Mouse (Mus musculus) embryonic facial prominence, embryonic 12.5 days (tissue): Measurements from ENCODE around the gene Pcbp3. TPM values are rescaled to one million over a fixed set of nuclear protein-coding genes. Genes with fewer than 3 reads are reported as not detected.

Experiments
- ATAC-seq: fragments of 200-750 bp; cut with Nextera tagmentation; 2 replicates; pipeline ENCODE4 v1.8.0; 2017; ENCODE audit not compliant: insufficient number of reproducible peaks, insufficient read depth, low FRiP score, low TSS enrichment
- H3K27ac ChIP-seq: fragments of 300-500 bp; sonication (generic); 2 replicates; pipeline ENCODE4 v1.5.1; 2016; ENCODE audit warnings: mild to moderate bottlenecking
- H3K27me3 ChIP-seq: fragments of 300-500 bp; sonication (generic); 2 replicates; pipeline ENCODE4 v1.6.1; 2016; ENCODE audit warnings: mild to moderate bottlenecking, moderate library complexity
- H3K36me3 ChIP-seq: fragments of 300-500 bp; sonication (generic); 2 replicates; pipeline ENCODE4 v1.6.1; 2016; ENCODE audit warnings: mild to moderate bottlenecking
- H3K4me1 ChIP-seq: fragments of 300-500 bp; sonication (generic); 2 replicates; pipeline ENCODE4 v1.6.1; 2016
- H3K4me2 ChIP-seq: fragments of 300-500 bp; sonication (generic); replicated peaks from 2 replicates; pipeline ENCODE4 v1.6.1; 2016; ENCODE audit warnings: mild to moderate bottlenecking, moderate library complexity
- H3K4me3 ChIP-seq: fragments of 300-500 bp; sonication (generic); 2 replicates; pipeline ENCODE4 v1.5.1; 2016; ENCODE audit warnings: mild to moderate bottlenecking
- H3K9ac ChIP-seq: fragments of 300-500 bp; sonication (generic); 2 replicates; pipeline ENCODE4 v1.6.1; 2016; ENCODE audit warnings: mild to moderate bottlenecking, moderate library complexity
- H3K9me3 ChIP-seq: fragments of 300-500 bp; sonication (generic); 2 replicates; pipeline ENCODE4 v1.6.1; 2016; ENCODE audit warnings: mild to moderate bottlenecking, moderate library complexity
- WGBS: fragments of 180-500 bp; shearing (Covaris S2); methylation state at CpG from one replicate; pipeline ENCODE4 v1.1.7; 2016; 5-methylcytosine and 5-hydroxymethylcytosine counted together
- polyA plus RNA-seq: library from polyadenylated mRNA; unstranded; fragments of >200 nt; fragmentation: Nextera tagmentation; extraction: Ambion mirVana; gene quantifications from 2 replicates; pipeline ENCODE4 v1.2.1, GENCODE M21; 2016

The Pcbp3 gene
- polyA plus RNA-seq, 1 experiment from 2014 or later = 52.5 TPM

GRCm38 (mm10) chr10:76816436-76816835, 145.3 kb downstream of the Pcbp3 start:
- H3K9me3 ChIP-seq = no peaks in the 10 kb centered on the region
- no peaks in the 10 kb centered on the region for H3K36me3 ChIP-seq
- peaks cover 6% of the 10 kb centered on the region for H3K4me1 ChIP-seq
- H3K4me2 ChIP-seq = no peak overlapping the region
- no peak overlapping the region for H3K9ac ChIP-seq
- no peaks in the 10 kb centered on the region for H3K27me3 ChIP-seq
- peak; percentile 52; the same call in 1 of the 2 replicates for ATAC-seq
- 24% methylated on average over 7 of the region's 7 CpGs for WGBS
- no peak overlapping the region for H3K4me3 ChIP-seq
- H3K27ac ChIP-seq = no peak overlapping the region

- 62% methylated on average over 4 of the region's 4 CpGs for WGBS
- H3K4me2 ChIP-seq = no peak overlapping the region
- no peak for ATAC-seq
- H3K4me3 ChIP-seq = no peak overlapping the region
- no peaks in the 10 kb centered on the region for H3K9me3 ChIP-seq
- H3K9ac ChIP-seq = no peak overlapping the region
- no peaks in the 10 kb centered on the region for H3K36me3 ChIP-seq
- H3K27ac ChIP-seq = no peak overlapping the region
- H3K27me3 ChIP-seq = no peaks in the 10 kb centered on the region
- H3K4me1 ChIP-seq = peaks cover 6% of the 10 kb centered on the region
These were observed 146.2 kb downstream of the Pcbp3 start for GRCm38 (mm10) chr10:76815481-76815880.

GRCm38 (mm10) chr10:76814811-76815210, 146.9 kb downstream of the Pcbp3 start:
- no peak for ATAC-seq
- H3K27ac ChIP-seq = no peak overlapping the region
- 88% methylated on average over 8 of the region's 8 CpGs for WGBS

GRCm38 (mm10) chr10:76809916-76810660, 151.6 kb downstream of the Pcbp3 start:
- WGBS = 79% methylated on average over 7 of the region's 7 CpGs
- Histone ChIP-seq H3K9me3 (no peaks in the 10 kb centered on the region), H3K36me3 (no peaks in the 10 kb centered on the region), H3K9ac (no peak overlapping the region), H3K4me3 (no peak overlapping the region), H3K27ac (no peak overlapping the region), H3K27me3 (no peaks in the 10 kb centered on the region), H3K4me1 (no peaks in the 10 kb centered on the region), H3K4me2 (no peak overlapping the region)
- peak; percentile 41; the same call in 1 of the 2 replicates for ATAC-seq

More at GRCm38 (mm10) chr10:76814811-76815210, 146.9 kb downstream of the Pcbp3 start:
- H3K27me3 ChIP-seq = no peaks in the 10 kb centered on the region
- H3K36me3 ChIP-seq = no peaks in the 10 kb centered on the region
- no peak overlapping the region for H3K4me2 ChIP-seq
- no peak overlapping the region for H3K9ac ChIP-seq
- H3K4me1 ChIP-seq = peaks cover 6% of the 10 kb centered on the region
- H3K4me3 ChIP-seq = no peak overlapping the region
- no peaks in the 10 kb centered on the region for H3K9me3 ChIP-seq

GRCm38 (mm10) chr10:76809439-76809838, 152.2 kb downstream of the Pcbp3 start:
- 90% methylated on average over 11 of the region's 11 CpGs for WGBS
- no peaks in the 10 kb centered on the region for H3K36me3 ChIP-seq
- H3K4me3 ChIP-seq = no peak overlapping the region
- no peak for ATAC-seq
- no peak overlapping the region for H3K9ac ChIP-seq
- H3K4me1 ChIP-seq = no peaks in the 10 kb centered on the region
- no peak overlapping the region for H3K4me2 ChIP-seq
- H3K27me3 ChIP-seq = no peaks in the 10 kb centered on the region
- H3K9me3 ChIP-seq = no peaks in the 10 kb centered on the region
- H3K27ac ChIP-seq = no peak overlapping the region

- no peaks in the 10 kb centered on the region for H3K27me3 ChIP-seq
- H3K36me3 ChIP-seq = no peaks in the 10 kb centered on the region
- H3K4me1 ChIP-seq = no peaks in the 10 kb centered on the region
- H3K9ac ChIP-seq = no peak overlapping the region
- no peaks in the 10 kb centered on the region for H3K9me3 ChIP-seq
- no peak overlapping the region for H3K4me3 ChIP-seq
- H3K27ac ChIP-seq = no peak overlapping the region
- ATAC-seq = no peak
- 84% methylated on average over 10 of the region's 10 CpGs for WGBS
- H3K4me2 ChIP-seq = no peak overlapping the region
These were observed 153.0 kb downstream of the Pcbp3 start for GRCm38 (mm10) chr10:76808446-76809400.

- H3K9ac ChIP-seq = no peak overlapping the region
- H3K27ac ChIP-seq = no peak overlapping the region
- no peaks in the 10 kb centered on the region for H3K9me3 ChIP-seq
- H3K4me2 ChIP-seq = no peak overlapping the region
- H3K36me3 ChIP-seq = 0 out of 2 replicates have a peak, but pooled peaks cover under 1% of the 10 kb centered on the region
- 85% methylated on average over 4 of the region's 4 CpGs for WGBS
- 0 out of 2 replicates have a peak, but pooled peaks cover 4% of the 10 kb centered on the region for H3K4me1 ChIP-seq
- no peaks in the 10 kb centered on the region for H3K27me3 ChIP-seq
- no peak for ATAC-seq
- no peak overlapping the region for H3K4me3 ChIP-seq
These were observed 159.2 kb downstream of the Pcbp3 start for GRCm38 (mm10) chr10:76802500-76802885.

- WGBS = 67% methylated on average over 6 of the region's 6 CpGs
- H3K9me3 ChIP-seq = no peaks in the 10 kb centered on the region
- H3K36me3 ChIP-seq = 0 out of 2 replicates have a peak, but pooled peaks cover 3% of the 10 kb centered on the region
- ATAC-seq = no peak
- H3K4me3 ChIP-seq = no peak overlapping the region
- H3K9ac ChIP-seq = no peak overlapping the region
- H3K4me1 ChIP-seq = 0 out of 2 replicates have a peak, but pooled peaks cover 4% of the 10 kb centered on the region
- H3K27me3 ChIP-seq = no peaks in the 10 kb centered on the region
- H3K27ac ChIP-seq = no peak overlapping the region
- H3K4me2 ChIP-seq = no peak overlapping the region
These were observed 159.7 kb downstream of the Pcbp3 start for GRCm38 (mm10) chr10:76801841-76802499.

GRCm38 (mm10) chr10:76801237-76801641, 160.4 kb downstream of the Pcbp3 start:
- H3K27me3 ChIP-seq = no peaks in the 10 kb centered on the region
- no peak overlapping the region for H3K9ac ChIP-seq
- WGBS = 84% methylated on average over 5 of the region's 5 CpGs
- 0 out of 2 replicates have a peak, but pooled peaks cover 4% of the 10 kb centered on the region for H3K4me1 ChIP-seq
- H3K4me3 ChIP-seq = no peak overlapping the region
- no peak overlapping the region for H3K4me2 ChIP-seq
- 0 out of 2 replicates have a peak, but pooled peaks cover 3% of the 10 kb centered on the region for H3K36me3 ChIP-seq
- no peak for ATAC-seq
- no peak overlapping the region for H3K27ac ChIP-seq
- no peaks in the 10 kb centered on the region for H3K9me3 ChIP-seq

- H3K4me2 ChIP-seq = no peak overlapping the region
- H3K27ac ChIP-seq = no peak overlapping the region
- peaks cover 3% of the 10 kb centered on the region; the same call in 1 of the 2 replicates for H3K36me3 ChIP-seq
- H3K9ac ChIP-seq = no peak overlapping the region
- no peaks in the 10 kb centered on the region for H3K9me3 ChIP-seq
- ATAC-seq = no peak
- H3K27me3 ChIP-seq = no peaks in the 10 kb centered on the region
- 86% methylated on average over 16 of the region's 17 CpGs for WGBS
- 0 out of 2 replicates have a peak, but pooled peaks cover 4% of the 10 kb centered on the region for H3K4me1 ChIP-seq
- H3K4me3 ChIP-seq = no peak overlapping the region
These were observed 162.7 kb downstream of the Pcbp3 start for GRCm38 (mm10) chr10:76798751-76799585.
